Mouse (Mus musculus): Measurements from ENCODE around the gene Gm20708.

The Gm20708 gene

DNA sequence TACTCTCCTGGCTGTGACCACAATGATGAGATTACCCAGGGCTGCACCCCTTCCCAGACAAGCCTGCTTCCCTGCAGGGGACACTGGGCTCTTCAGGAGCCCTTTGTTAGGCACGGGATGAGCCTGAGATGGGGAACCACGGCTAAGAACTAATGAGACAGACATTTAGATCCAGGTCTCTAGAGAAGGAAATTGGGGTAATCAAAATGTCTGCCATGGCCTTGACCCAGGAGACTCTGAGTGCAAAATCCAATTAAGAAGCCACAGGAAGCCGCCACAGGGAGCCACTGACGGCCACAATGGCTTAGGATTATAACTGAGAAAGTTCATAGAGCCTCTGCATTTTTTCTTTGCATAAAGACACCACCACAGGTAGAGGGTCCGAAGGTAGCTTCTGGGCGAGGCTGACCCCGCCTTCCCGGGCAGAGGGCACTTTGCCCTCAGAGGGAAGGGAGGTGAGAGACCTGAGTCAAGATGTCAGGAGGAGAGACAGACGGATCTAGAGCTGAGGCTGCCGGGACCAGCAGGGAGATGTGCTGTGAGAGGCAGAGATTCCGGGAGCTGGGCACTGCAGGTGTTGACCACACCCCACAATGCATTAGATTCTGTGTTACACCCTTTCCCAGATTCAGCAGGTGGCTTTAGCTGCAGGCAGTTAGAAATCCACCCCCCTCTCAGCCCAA, 53.8 kb downstream of the Gm20708 start:
- DNase-seq (ENCODE audit: low read depth, low spot score): no peak

DNA sequence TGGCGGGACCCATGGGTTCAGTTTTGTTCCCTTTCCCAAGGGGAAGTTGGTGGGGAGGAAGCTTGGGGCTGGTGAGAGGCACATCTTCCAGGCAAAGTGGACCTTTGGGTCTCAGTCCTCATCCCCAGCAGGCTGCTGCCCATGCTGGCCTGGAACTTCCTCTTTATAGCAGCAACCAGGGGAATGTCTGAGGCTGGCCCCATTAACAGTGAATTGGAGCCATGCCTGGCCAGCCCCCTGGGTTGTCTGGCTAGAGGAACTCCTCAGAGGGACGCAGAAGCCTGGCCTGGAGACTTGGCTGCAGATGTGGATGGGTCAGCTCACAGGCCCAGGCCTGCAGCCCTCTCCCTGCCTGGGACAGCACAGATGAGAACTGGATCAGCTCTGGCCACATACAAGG, 55.3 kb downstream of the Gm20708 start:
- DNase-seq (ENCODE audit: low read depth, low spot score): no peak

DNA sequence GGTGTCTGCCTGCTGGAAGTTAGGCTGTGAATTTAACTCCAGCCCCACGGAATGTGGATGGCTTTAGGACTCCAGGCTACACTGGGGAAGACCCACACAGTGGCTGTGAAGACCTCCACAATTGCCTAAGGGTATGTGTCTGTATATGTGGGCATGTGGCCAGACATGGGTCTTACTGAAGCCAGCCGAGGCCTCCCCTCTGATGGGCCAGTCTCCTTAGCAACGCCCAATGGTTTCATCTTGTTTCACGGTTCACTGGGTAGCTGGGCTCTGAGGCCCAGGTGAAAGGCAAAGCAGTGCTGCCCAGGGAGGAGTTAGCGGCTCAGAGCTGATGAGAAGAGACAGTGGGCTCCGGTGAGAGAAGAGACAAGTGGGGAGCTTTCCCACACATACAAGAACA, 56.5 kb downstream of the Gm20708 start:
- no peak for DNase-seq (ENCODE audit: low read depth, low spot score)

DNA sequence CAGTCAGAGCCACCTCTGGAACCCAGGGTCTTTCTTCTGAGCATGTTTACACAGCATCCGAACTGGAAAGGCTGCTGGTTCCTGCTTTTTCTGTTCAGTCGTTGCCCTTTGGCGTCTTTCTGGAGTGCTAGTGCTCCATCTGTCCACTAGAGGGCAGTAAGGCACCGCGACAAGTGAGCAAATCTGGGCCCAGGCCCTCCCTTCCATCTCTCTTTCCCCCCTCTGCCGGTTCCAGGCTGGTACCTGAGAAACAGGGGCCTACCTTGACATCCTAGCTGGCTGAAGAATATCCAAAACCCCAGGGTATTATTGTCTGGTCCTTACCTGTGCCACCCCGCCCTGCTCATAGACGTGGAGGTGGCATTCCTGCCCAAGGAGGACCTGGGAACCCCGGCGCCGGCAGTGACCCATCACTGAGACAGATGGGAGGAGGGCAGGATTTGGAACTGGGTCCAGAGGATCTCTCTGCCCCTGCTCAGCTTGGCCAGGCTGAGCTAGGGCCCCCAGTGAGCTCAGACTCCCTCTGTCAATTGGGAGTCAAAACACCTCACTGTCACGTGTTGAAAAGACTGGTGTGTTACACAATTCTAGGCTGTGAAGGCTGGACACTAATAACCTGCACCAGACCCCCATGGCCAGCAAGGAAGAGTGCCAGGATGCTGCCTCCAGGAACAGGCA, 61.4 kb downstream of the Gm20708 start:
- DNase-seq (ENCODE audit: low read depth, low spot score): peak; percentile 84

DNA sequence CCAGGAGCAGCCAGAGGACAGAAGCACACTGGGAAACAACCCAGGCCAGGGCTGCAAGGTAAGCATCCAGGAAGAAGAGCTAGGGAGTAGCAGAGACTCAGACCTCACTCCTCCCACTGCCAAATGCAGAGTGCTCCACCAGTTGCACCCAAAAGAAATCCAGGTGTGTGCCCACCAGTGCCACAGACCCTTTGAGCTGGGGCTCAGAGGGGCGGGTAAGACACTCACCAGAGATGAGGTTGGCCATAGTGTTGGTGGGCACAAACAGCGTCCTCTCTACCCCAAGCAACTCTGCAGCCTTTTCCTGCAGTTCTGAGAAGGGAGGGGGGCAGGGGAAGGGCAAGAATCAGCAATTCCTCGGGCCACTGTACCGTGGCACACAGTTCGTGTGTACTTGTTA, 61.9 kb downstream of the Gm20708 start:
- DNase-seq (ENCODE audit: low read depth, low spot score): no peak

DNA sequence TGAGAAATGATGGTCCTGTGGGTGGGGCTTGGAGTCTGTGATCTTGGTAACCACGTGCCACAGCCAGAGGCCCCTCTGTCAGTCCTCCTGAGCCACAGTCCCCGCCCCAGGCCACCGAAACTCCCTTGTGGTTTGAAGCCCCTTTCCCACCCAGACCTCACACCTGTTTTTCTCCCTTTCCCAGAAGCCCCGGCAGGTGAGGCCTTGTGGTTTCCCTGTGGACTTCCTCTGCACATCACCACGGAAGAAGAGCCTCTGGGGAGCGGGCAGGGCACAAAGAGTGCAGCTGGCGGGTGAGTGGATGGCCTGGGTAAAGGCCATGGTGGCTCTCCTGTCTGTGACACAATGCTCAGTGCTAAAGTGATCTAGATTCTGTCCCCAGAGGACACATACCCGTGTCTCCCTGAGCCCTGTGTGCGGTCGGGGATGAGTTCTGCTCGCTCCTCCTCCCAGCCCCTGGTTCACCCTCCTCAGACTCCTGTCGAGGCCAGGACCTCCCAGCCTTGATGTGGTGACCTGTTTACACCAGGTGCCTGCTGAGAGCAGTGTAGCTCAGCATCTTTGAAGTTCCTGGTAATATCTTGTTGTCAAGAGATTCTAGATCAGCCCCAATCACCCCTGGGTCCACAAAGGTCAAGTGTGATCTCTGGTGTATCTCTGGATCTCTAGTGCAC, 62.6 kb downstream of the Gm20708 start:
- DNase-seq (ENCODE audit: low read depth, low spot score): no peak

DNA sequence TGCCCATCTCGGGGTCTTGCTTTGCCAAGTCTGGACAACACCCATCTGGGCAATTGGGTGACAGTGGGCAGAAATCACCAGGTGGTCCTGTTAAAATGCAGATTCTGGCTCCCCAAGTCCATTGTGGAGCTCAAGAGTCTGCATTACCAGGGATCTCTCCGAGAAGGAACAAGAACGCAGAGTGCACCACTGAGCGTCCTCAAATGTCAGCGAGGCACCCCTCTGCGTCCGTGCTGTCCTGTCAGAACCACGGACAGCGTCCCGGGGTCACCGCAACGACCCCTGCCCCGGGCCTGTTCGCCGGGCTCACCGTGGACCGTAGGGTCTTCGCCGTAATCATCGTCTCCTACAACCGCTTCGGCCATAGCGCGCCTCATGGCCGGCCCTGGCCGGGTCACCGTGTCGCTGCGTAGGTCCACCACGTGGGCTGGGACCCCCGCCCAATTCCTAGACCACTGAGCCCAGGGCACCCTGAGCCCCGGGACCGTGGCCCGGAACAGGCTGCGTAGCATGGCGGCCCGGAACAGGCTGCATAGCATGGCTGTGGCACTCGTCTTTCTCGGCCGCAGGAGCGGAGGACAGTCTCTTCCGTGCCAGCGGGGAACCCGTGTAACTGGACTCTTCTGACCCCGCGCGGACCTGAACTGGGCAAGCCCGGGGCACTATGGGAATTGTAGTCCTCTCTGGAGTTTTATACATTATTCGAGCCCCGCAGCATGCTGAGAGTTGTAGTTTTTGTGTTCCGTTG, 63.6 kb downstream of the Gm20708 start, which contains the start of gene Tha1:
Tha1 (minus strand) TSS at position 621 of the 748 bp plus-strand sequence.
- no peak for DNase-seq (ENCODE audit: low read depth, low spot score)

DNA sequence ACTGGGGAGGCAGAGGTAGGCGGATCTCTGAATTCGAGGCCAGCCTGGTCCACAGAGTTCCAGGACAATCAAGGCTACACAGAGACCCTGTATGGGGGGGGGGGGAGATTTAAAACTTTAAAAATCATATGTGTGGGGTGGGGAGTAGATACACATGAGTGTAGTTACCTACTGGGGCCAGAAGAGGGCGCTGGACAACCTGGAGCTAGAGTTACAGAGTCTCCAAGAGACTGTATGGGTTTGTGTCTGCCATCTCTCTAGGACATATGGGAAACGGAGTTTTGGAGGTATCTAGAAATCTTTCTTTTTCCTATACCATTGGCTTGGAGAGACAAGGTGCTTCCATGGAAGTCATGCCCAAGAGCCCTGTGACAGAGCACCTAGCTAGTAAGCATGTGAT, 65.0 kb downstream of the Gm20708 start:
- no peak for DNase-seq (ENCODE audit: low read depth, low spot score)

DNA sequence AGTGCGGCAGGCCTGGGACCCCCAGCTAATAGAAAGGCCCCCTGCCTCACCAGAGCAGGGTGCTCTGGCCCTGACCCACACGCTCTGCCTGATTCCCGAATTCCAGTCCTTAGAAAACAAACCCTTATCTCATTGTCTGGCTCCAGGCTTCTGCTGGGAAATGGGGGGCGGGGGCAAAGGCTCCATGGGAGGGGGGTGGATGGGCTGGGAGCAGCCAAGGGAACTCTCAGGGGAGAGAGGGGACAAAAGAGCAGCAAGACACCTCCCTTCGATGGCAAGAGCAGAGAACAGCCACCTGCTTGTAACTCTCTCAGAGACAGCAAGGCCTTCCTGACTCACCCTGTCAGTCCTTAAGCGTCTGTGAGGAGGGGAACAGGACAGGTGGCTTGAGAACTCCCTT, 66.2 kb downstream of the Gm20708 start:
- no peak for DNase-seq (ENCODE audit: low read depth, low spot score)

DNA sequence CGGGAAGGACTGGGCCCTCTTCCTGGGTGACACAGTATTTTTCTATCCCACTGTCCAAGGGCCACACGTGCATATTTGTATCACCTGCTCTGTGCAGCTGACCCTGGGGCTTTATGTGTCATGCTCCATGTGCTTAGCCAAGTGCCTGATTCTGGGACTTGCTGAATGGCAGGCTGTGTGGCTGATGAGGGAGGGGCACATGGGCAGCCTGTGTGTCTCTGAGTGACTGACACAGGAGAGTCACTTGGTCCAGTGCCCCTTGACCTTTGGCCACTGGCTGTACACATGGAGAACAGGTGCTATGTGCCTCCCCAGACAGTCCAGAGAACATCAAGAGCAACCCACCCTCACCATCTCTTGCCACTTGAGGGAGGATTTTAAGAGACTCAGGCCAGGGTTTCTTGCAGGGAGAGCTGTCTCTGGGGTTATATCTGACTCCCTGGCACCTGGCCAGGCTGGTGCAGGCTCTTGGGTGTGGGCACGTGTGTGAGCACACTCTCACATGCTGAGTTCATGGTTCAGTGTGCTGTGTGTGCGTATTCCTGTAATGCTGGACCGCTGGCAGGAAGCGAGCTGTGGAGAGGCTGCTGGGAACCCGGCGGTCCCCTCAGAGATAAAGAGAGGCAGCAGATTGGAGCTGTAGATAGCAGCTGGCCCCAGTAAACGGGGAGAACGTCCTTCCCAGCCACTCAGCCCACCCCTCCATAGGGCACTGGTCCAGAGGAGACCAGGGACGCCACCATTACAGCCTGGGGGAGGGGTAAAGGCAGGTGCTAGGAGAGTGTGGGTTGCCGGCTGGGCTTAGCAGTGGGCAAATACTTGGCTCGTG, 68.7 kb downstream of the Gm20708 start:
- no peak for DNase-seq (ENCODE audit: low read depth, low spot score)

DNA sequence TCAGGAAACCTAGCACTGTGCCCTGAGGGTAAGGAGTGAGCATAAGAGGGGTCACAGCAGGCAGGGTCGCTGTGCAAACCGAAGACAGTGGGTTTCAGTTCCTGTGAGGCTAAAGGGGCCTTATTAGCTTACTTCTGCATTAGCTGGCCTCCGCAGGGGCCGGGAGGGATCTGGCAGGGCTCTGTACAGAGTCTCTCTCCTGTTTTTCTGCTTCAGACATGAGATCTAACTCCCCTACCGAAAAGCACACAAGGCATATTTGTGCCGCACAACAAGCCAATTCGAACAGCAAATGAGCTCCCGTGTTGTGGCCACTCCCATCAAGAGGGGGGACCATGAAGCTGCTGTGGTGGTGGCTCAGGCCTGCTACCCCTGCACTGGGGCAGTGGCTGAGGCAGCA, 69.4 kb downstream of the Gm20708 start:
- DNase-seq (ENCODE audit: low read depth, low spot score): no peak

DNA sequence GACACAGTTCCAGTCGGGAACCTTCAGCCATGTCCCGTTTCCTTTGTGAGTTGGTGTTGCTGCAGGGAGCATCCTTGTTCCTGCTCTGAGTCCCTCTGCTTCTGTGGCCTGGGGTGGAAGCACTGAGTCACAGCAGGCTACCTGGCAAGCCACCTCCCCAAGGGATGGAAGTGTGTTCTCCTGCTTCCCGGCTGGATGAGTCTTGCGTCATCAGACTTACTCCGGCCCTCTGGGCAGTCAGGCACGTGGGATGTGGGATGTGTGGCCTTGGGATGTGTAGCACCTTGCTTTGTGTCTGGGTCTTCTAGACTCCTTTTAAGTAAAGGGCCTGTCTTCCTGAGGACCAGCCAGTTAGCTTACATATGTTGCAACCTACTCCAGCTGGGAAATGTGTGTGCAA, 70.2 kb downstream of the Gm20708 start:
- DNase-seq (ENCODE audit: low read depth, low spot score): no peak

DNA sequence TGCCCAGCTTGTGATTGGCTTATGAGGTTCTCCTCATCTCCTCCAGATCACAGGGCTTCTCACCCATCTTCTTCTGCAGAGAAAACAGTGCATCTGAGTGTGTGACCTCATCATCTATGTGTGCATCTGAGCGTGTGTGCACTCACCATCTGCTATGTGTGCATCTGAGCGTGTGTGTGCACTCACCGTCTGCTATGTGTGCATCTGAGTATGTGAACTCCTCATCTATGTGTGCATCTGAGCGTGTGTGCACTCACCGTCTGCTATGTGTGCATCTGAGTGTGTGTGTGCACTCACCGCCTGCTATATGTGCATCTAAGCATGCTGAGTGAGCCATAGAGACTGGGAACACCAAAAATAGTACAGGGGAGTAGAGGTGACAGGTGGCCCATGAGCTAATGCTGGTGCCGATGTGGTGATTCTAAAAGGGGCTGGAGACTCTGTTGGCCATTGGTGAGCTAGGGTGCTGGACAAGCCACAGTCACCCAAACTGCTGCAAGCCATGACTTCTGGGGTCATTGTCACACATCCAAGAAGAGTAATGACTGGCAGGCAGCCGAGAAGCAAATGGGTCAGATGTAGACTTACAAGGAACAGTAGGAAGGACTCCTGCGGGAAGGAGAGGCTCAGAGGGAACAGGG, 71.0 kb downstream of the Gm20708 start:
- no peak for DNase-seq (ENCODE audit: low read depth, low spot score)

DNA sequence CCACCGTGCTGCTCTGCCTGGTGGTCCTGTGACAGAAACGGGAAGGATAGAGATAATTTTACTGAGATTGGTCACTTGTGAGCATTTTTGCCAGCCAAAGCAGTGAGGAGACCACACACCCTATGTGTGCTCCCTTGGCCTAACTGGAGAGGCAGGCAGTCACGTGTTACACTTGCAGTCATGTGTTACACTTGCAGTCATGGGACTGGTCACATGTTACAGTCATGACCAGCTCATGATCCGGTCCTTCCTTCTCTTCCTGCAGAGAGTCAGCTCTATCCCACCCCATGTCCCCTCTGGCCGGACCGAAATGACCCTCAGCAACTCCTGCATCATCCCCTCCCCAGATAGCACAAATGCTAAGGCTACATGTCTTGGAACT, 71.5 kb downstream of the Gm20708 start:
- no peak for DNase-seq (ENCODE audit: low read depth, low spot score)

DNA sequence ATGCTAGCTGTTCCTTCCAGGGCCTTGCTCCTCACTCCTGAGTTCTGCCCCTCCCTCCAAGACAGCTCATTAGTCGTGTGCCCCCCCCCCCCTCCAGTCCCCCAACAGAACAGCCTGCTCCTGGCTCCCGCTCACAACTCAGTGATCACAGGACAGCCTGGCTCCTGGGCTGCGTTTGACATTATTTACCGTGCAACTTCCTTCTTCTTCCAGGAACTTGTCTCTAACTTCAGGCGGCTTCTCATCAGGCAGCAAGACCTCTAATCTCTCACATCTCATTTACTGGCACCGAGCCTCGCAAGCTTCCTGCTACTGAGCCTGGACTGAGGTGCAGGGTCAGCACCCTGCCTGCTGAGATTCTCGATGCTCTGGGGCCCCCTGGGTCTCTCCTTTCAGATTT, 72.3 kb downstream of the Gm20708 start:
- DNase-seq (ENCODE audit: low read depth, low spot score): no peak

DNA sequence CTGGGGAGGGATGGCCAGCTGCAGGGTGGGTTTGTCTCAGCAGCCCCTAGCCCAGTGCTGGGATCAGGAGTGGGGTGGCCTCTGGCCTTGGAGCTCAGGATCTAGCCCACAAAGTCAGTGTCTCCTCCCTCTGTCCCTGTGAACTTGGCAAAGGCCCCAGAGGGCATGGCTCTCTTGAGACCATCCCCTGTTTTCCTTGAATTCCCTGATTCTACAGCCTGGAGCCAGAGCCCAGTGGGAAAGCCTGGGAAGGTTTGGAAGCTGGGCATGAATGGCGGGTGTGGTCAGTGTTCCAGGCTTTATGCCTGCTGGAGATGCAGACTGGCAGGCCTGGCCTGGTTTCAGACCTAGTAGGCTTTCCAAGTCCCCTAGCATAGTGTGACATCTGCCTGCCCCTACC, 72.7 kb downstream of the Gm20708 start:
- no peak for DNase-seq (ENCODE audit: low read depth, low spot score)

DNA sequence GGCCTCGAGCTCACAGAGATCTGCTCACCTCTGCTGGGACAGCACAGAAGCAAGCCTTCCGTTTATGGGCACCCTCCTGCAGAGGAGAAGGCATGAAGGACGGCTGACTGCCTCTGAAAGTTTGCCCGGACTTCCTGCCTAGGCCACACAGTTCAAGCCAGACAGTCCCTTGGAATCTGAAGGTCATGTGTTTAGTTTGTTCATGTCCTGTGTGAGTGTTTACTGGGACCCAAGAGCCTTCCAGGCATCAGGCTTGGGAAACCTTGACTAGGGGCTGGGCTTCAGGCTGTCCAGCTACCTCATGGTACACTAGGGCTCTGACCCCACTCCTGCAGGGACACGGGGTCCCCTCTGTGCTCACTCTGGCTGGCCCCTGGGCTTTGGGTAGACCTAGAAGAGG, 76.5 kb downstream of the Gm20708 start:
- DNase-seq (ENCODE audit: low read depth, low spot score): no peak

DNA sequence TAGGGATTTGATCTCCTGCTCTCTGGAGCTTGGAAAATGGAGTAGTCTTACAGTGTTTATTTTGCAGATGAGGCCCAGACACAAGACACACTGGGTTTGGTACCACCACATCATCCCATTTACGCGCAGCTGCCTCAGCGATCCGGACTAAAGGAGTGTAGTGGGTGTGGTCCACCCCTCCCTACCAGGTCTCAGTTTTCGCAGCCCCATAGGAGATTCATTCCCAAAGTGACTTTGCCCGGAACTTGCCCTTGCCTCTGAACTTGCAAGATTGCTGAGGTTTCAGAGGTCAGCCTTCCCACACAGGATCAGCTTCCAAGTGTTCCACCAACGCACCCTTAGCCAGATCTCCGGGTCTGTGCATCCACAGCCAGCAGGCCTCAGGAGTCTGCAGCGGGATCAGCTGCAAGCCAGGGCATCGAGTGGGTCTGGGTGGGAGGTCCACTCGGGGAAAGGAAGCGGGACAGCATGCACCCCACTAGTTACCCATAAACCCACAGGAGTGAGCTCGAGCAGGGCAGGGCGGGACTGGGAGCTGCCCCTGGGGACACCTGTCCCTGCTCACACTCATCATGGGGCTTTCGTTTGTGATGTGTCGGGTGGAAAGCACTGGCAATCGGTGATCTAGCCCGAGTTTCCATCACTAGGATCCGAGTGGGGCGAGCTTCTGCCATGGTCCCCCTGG, 78.8 kb downstream of the Gm20708 start:
- DNase-seq (ENCODE audit: low read depth, low spot score): no peak

DNA sequence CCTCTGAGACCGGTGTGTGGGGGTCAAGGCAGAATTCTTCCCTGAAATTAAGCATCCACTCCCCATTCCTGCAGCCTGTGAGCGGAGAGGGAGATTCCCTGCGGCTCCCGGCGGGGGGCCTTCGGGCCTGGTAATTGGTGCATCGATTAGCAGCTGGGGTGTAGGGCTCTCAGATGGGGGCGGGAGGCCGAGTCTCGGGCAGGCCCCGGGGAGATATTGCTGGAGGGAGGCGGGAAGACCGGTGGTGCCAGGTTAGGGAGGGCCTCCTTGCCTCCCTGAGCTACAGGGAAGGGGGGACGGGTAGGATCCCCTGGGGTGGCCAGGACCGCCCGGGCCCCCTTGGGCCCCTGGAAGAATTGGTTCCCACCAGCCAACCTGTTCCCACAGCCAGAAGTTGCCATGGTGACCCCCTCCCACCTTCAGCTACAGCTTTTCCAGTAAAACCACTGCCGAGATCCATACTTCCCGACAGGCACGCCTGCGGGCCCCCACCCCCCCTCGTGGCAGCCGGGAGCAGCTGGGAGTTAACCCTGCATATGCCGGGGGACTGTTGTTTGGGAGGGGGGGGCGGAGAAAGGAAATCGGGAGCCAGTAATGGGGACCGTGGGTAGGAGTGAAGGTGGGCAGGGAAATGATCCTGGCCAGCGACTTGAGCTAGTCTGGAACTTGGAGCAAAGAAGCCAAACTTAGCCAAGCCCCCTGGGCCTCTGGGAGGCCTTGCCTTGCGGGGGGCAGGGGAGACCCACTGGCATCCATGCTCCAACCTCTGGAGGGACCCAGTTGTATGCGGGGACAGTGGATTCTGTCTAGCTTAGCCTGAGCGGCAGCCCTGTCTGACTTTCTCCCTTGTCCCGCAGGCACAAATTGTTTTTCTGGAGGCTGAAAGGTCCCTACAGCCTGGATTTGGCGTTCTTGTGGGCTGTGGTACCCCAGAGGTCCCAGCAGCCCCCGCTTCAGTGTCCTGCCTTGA, 79.7 kb downstream of the Gm20708 start:
- no peak for DNase-seq (ENCODE audit: low read depth, low spot score)

Data from retina, postnatal 7 days (tissue).